ENCODE assay signal across 8 mouse cellular contexts in the genomic region with DNA sequence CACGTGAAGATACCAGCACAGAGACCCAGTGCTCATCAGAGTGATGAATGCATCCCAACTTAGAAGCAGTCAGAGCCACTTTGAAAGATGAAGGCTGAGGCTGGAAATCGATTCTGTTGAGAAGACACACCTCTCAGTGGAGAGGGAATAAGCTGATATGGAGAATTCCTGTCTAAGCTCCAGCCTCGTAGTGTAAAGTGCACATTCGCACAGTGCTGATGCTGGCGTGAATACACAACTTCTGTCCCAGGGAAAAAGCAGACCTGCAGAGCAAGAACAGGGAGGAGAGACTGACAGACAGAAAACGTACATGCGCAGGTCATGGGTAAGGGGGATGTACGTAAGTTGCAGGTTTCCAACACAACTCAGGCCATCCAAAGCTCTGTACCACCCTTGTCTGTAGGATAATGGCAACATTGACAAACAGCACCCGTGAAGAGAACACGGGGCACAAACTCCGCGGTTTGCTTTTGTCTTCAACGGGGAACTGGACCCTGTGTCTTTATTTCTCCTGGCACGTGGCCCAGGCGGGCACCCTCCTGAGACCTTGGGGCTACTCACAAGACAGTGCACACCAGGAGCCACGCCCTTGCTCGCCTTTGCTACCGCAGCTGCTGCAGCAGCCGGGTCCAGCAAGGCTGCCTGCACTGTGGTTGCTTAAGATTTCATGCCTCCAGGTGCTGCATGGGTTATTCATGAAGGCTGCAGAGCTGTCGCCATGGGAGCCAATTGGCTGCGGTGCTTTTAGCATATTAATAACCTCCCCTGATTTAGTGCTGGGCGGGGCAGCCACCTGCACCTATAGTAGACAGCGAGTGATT.
DNase-seq lines count a peak whose midpoint lies in the region; ATAC-seq and TF ChIP-seq lines count a peak whose summit lies in the region.

No protein-coding gene starts in this region.

- WGBS in heart, embryonic 11.5 days (ENCODE audit: insufficient replicate concordance) = 41% methylated on average over 23 of the region's 23 CpGs
- WGBS in embryonic facial prominence, embryonic 14.5 days = 28% methylated on average over 23 of the region's 23 CpGs
- 25% methylated on average over 23 of the region's 23 CpGs for WGBS in intestine, postnatal 0 days
- WGBS in limb, embryonic 10.5 days = 39% methylated on average over 23 of the region's 23 CpGs

- H3K4me2 ChIP-seq in heart, embryonic 11.5 days = peak overlapping the region; percentile 53
- peak overlapping the region; percentile 53 for H3K4me2 ChIP-seq in embryonic facial prominence, embryonic 14.5 days (ENCODE audit: low read depth, low read length)
- H3K4me2 ChIP-seq in intestine, postnatal 0 days (replicated peaks; ENCODE audit: low read depth) = peak overlapping the region; percentile 38; the same call in 1 of the 2 replicates

- no peak for TF ChIP-seq CTCF in intestine, postnatal 0 days (IDR thresholded peaks at IDR 0.05; ENCODE audit: low read depth)

- no peak for DNase-seq in heart, adult 8-10 months (ENCODE audit: low spot score)
- peak; percentile 74 for DNase-seq in embryonic facial prominence, embryonic 14.5 days (ENCODE audit: low spot score)
- peak; percentile 35 for DNase-seq in limb, embryonic 10.5 days (ENCODE audit: low spot score)
- peak; percentile 43 for DNase-seq in right cerebral cortex, postnatal 14 days
- DNase-seq in thymus, adult 18-20 months = no peak
- DNase-seq in ovary, postnatal 14 days (ENCODE audit: low spot score) = no peak

- H3K36me3 ChIP-seq in heart, embryonic 11.5 days (ENCODE audit: control insufficient read depth, insufficient read depth, low read length) = no peaks in the 10 kb centered on the region
- no peaks in the 10 kb centered on the region for H3K36me3 ChIP-seq in embryonic facial prominence, embryonic 14.5 days (ENCODE audit: control insufficient read depth, insufficient read depth, low read length)
- H3K36me3 ChIP-seq in intestine, postnatal 0 days (ENCODE audit: control insufficient read depth, insufficient read depth) = no peaks in the 10 kb centered on the region
- H3K36me3 ChIP-seq in limb, embryonic 10.5 days = no peaks in the 10 kb centered on the region

- H3K9ac ChIP-seq in heart, embryonic 11.5 days (ENCODE audit: low read depth, low read length) = no peak overlapping the region
- H3K9ac ChIP-seq in embryonic facial prominence, embryonic 14.5 days (ENCODE audit: low read depth, low read length) = no peak overlapping the region
- H3K9ac ChIP-seq in intestine, postnatal 0 days (ENCODE audit: low read depth, low read length) = no peak overlapping the region

- H3K4me3 ChIP-seq in heart, embryonic 11.5 days (ENCODE audit: low read depth, low read length) = no peak overlapping the region
- H3K4me3 ChIP-seq in embryonic facial prominence, embryonic 14.5 days (ENCODE audit: low read depth, low read length) = peak overlapping the region; percentile 15
- H3K4me3 ChIP-seq in intestine, postnatal 0 days (ENCODE audit: low read depth, low read length) = no peak overlapping the region
- H3K4me3 ChIP-seq in limb, embryonic 10.5 days = peak overlapping the region; percentile 23

- no peaks in the 10 kb centered on the region for H3K9me3 ChIP-seq in heart, embryonic 11.5 days (replicated peaks; ENCODE audit: control insufficient read depth, low read length)
- H3K9me3 ChIP-seq in embryonic facial prominence, embryonic 14.5 days (ENCODE audit: control insufficient read depth, low read length) = no peaks in the 10 kb centered on the region
- no peaks in the 10 kb centered on the region for H3K9me3 ChIP-seq in intestine, postnatal 0 days (ENCODE audit: control insufficient read depth)
- no peaks in the 10 kb centered on the region for H3K9me3 ChIP-seq in limb, embryonic 10.5 days (replicated peaks)

- ATAC-seq in heart, embryonic 11.5 days (replicated peaks; ENCODE audit: insufficient number of reproducible peaks, low FRiP score, low TSS enrichment) = no peak
- peak; percentile 90 for ATAC-seq in embryonic facial prominence, embryonic 14.5 days (ENCODE audit: low read depth)
- peak; percentile 22; the same call in 1 of the 2 replicates for ATAC-seq in intestine, postnatal 0 days

- no peak overlapping the region for H3K27ac ChIP-seq in heart, embryonic 11.5 days (ENCODE audit: low read depth, low read length)
- no peak overlapping the region for H3K27ac ChIP-seq in embryonic facial prominence, embryonic 14.5 days (replicated peaks; ENCODE audit: low read depth, low read length)
- H3K27ac ChIP-seq in intestine, postnatal 0 days (ENCODE audit: low read depth, low read length) = no peak overlapping the region
- H3K27ac ChIP-seq in limb, embryonic 10.5 days = peak overlapping the region; percentile 17; the same call in 1 of the 2 replicates

- H3K4me1 ChIP-seq in heart, embryonic 11.5 days (ENCODE audit: control insufficient read depth, insufficient read depth, low read length) = no peaks in the 10 kb centered on the region
- H3K4me1 ChIP-seq in embryonic facial prominence, embryonic 14.5 days (ENCODE audit: control insufficient read depth, insufficient read depth, low read length) = no peaks in the 10 kb centered on the region
- no peaks in the 10 kb centered on the region for H3K4me1 ChIP-seq in intestine, postnatal 0 days (replicated peaks; ENCODE audit: control insufficient read depth, insufficient read depth, low read length)
- H3K4me1 ChIP-seq in limb, embryonic 10.5 days = peaks cover 13% of the 10 kb centered on the region

- no peaks in the 10 kb centered on the region; the same call in 1 of the 2 replicates for H3K27me3 ChIP-seq in heart, embryonic 11.5 days (ENCODE audit: control insufficient read depth, insufficient read depth, low read length)
- H3K27me3 ChIP-seq in embryonic facial prominence, embryonic 14.5 days (replicated peaks; ENCODE audit: control insufficient read depth, insufficient read depth, low read length) = no peaks in the 10 kb centered on the region
- no peaks in the 10 kb centered on the region for H3K27me3 ChIP-seq in intestine, postnatal 0 days (replicated peaks; ENCODE audit: control insufficient read depth, insufficient read depth, low read length)
- no peaks in the 10 kb centered on the region for H3K27me3 ChIP-seq in limb, embryonic 10.5 days (ENCODE audit: low read depth, poor library complexity, severe bottlenecking)

Comparison
In these comparisons a context has a peak if more than half of its experiments do, and no peak if none do; other contexts are left out.
1. H3K4me3 ChIP-seq: peak in embryonic facial prominence, embryonic 14.5 days (single experiment) and limb, embryonic 10.5 days (single experiment); none in heart, embryonic 11.5 days (single experiment) and intestine, postnatal 0 days (single experiment).
2. DNase-seq: peak in embryonic facial prominence, embryonic 14.5 days (single experiment), limb, embryonic 10.5 days (single experiment) and right cerebral cortex, postnatal 14 days (single experiment); none in heart, adult 8-10 months (single experiment), thymus, adult 18-20 months (0 of 2) and ovary, postnatal 14 days (single experiment).
3. Peak in every context shown above with its lines, with median percentiles within 50 percentile points of each other: H3K4me2 ChIP-seq.